Mouse (Mus musculus) liver, embryonic 13.5 days (tissue): ENCODE measurements around the gene Cd93. TPM values are rescaled to one million over a fixed set of nuclear protein-coding genes. Genes with fewer than 3 reads are reported as not detected.
A peak's percentile ranks its signal among the peaks of the same experiment; 100 is the strongest.

Source experiments
- ATAC-seq: fragments of 200-750 bp; cut with Nextera tagmentation; 2 replicates; pipeline ENCODE4 v1.8.0; 2017; ENCODE audit warnings: low read depth, mild to moderate bottlenecking, moderate number of reproducible peaks, moderate library complexity
- DNase-seq: peaks from one replicate; pipeline ENCODE4 v3.0.0; 2022
- H3K27ac ChIP-seq: fragments of 300-500 bp; sonication (generic); 2 replicates; pipeline ENCODE4 v1.5.1; 2015; ENCODE audit warnings: moderate library complexity, mild to moderate bottlenecking, inconsistent platforms
- H3K27me3 ChIP-seq: fragments of 300-500 bp; sonication (generic); 2 replicates; pipeline ENCODE4 v1.6.1; 2015; ENCODE audit warnings: mild to moderate bottlenecking, inconsistent platforms
- H3K36me3 ChIP-seq: fragments of 300-500 bp; sonication (generic); 2 replicates; pipeline ENCODE4 v1.6.1; 2015; ENCODE audit warnings: mild to moderate bottlenecking, inconsistent platforms
- H3K4me1 ChIP-seq: fragments of 300-500 bp; sonication (generic); replicated peaks from 2 replicates; pipeline ENCODE4 v1.6.1; 2015; ENCODE audit warnings: inconsistent platforms
- H3K4me2 ChIP-seq: fragments of 300-500 bp; sonication (generic); 2 replicates; pipeline ENCODE4 v1.6.1; 2015; ENCODE audit warnings: inconsistent platforms, mild to moderate bottlenecking, moderate library complexity
- H3K4me3 ChIP-seq: fragments of 300-500 bp; sonication (generic); replicated peaks from 2 replicates; pipeline ENCODE4 v1.5.1; 2015; ENCODE audit warnings: mild to moderate bottlenecking, inconsistent platforms
- H3K9ac ChIP-seq: fragments of 300-500 bp; sonication (generic); 2 replicates; pipeline ENCODE4 v1.6.1; 2015; ENCODE audit warnings: mild to moderate bottlenecking, inconsistent platforms
- H3K9me3 ChIP-seq: fragments of 300-500 bp; sonication (generic); replicated peaks from 2 replicates; pipeline ENCODE4 v1.6.1; 2016; ENCODE audit warnings: inconsistent platforms
- WGBS: fragments of 180-500 bp; shearing (Covaris S2); methylation state at CpG from one replicate; pipeline ENCODE4 v1.1.7; 2015; ENCODE audit not compliant: insufficient replicate concordance; 5-methylcytosine and 5-hydroxymethylcytosine counted together
- polyA plus RNA-seq: library from polyadenylated mRNA; unstranded; fragments of >200 nt; fragmentation: Nextera tagmentation; extraction: Ambion mirVana; gene quantifications from 2 replicates; pipeline ENCODE4 v1.2.1, GENCODE M21; 2015

The Cd93 gene
- polyA plus RNA-seq, 1 experiment from 2014 or later: 2.1 TPM

GRCm38 (mm10) chr2:148467921-148468440 is 24.6 kb upstream of the Cd93 start:
- Histone ChIP-seq H3K9ac (no peak overlapping the region), H3K27ac (no peak overlapping the region), H3K36me3 (no peaks in the 10 kb centered on the region), H3K4me2 (no peak overlapping the region), H3K9me3 (no peaks in the 10 kb centered on the region), H3K4me3 (no peak overlapping the region), H3K4me1 (no peaks in the 10 kb centered on the region), H3K27me3 (no peaks in the 10 kb centered on the region)
- DNase-seq: no peak
- no peak for ATAC-seq
- 43% methylated on average over 3 of the region's 3 CpGs for WGBS

- H3K9me3 ChIP-seq: no peaks in the 10 kb centered on the region
- no peak overlapping the region for H3K4me3 ChIP-seq
- no peaks in the 10 kb centered on the region for H3K36me3 ChIP-seq
- DNase-seq (no peak), ATAC-seq (no peak)
- no peak overlapping the region for H3K4me2 ChIP-seq
- no peaks in the 10 kb centered on the region for H3K27me3 ChIP-seq
- H3K27ac ChIP-seq: no peak overlapping the region
- no peak overlapping the region for H3K9ac ChIP-seq
- no peaks in the 10 kb centered on the region for H3K4me1 ChIP-seq
Observed at GRCm38 (mm10) chr2:148455341-148455740, 12.0 kb upstream of the Cd93 start.

- Histone ChIP-seq H3K27me3 (no peaks in the 10 kb centered on the region), H3K9me3 (no peaks in the 10 kb centered on the region), H3K4me3 (no peak overlapping the region), H3K9ac (no peak overlapping the region), H3K36me3 (no peaks in the 10 kb centered on the region), H3K4me1 (no peaks in the 10 kb centered on the region), H3K4me2 (no peak overlapping the region), H3K27ac (no peak overlapping the region)
- WGBS: 49% methylated on average over 4 of the region's 4 CpGs
- DNase-seq: no peak
- ATAC-seq: no peak
Observed at GRCm38 (mm10) chr2:148454014-148454542, 10.7 kb upstream of the Cd93 start.

GRCm38 (mm10) chr2:148453061-148453460 is 9.7 kb upstream of the Cd93 start:
- DNase-seq (no peak), ATAC-seq (no peak)
- no peak overlapping the region for H3K27ac ChIP-seq
- H3K27me3 ChIP-seq: no peaks in the 10 kb centered on the region
- no peaks in the 10 kb centered on the region for H3K4me1 ChIP-seq
- H3K36me3 ChIP-seq: no peaks in the 10 kb centered on the region
- H3K9me3 ChIP-seq: no peaks in the 10 kb centered on the region
- no peak overlapping the region for H3K4me2 ChIP-seq
- H3K4me3 ChIP-seq: no peak overlapping the region
- no peak overlapping the region for H3K9ac ChIP-seq
- 75% methylated on average over 3 of the region's 3 CpGs for WGBS

- H3K4me3 ChIP-seq: no peak overlapping the region
- no peak overlapping the region for H3K4me2 ChIP-seq
- no peak overlapping the region for H3K9ac ChIP-seq
- 50% methylated on average over 5 of the region's 5 CpGs for WGBS
- ATAC-seq (no peak), DNase-seq (no peak)
- no peaks in the 10 kb centered on the region for H3K27me3 ChIP-seq
- no peaks in the 10 kb centered on the region for H3K36me3 ChIP-seq
- no peaks in the 10 kb centered on the region for H3K4me1 ChIP-seq
- H3K9me3 ChIP-seq: no peaks in the 10 kb centered on the region
- no peak overlapping the region for H3K27ac ChIP-seq
Observed at GRCm38 (mm10) chr2:148451498-148451897, 8.1 kb upstream of the Cd93 start.

- no peaks in the 10 kb centered on the region for H3K4me1 ChIP-seq
- H3K9me3 ChIP-seq: no peaks in the 10 kb centered on the region
- H3K9ac ChIP-seq: no peak overlapping the region
- ATAC-seq: no peak
- no peak for DNase-seq
- H3K36me3 ChIP-seq: no peaks in the 10 kb centered on the region
- 56% methylated on average over 5 of the region's 5 CpGs for WGBS
- H3K4me2 ChIP-seq: no peak overlapping the region
- no peak overlapping the region for H3K4me3 ChIP-seq
- H3K27me3 ChIP-seq: no peaks in the 10 kb centered on the region
- no peak overlapping the region for H3K27ac ChIP-seq
Observed at GRCm38 (mm10) chr2:148450616-148451015, 7.3 kb upstream of the Cd93 start.

- 63% methylated on average over 1 of the region's 1 CpGs for WGBS
- Histone ChIP-seq H3K36me3 (no peaks in the 10 kb centered on the region), H3K27me3 (no peaks in the 10 kb centered on the region), H3K9ac (no peak overlapping the region), H3K9me3 (no peaks in the 10 kb centered on the region), H3K4me1 (no peaks in the 10 kb centered on the region), H3K27ac (no peak overlapping the region), H3K4me3 (no peak overlapping the region), H3K4me2 (no peak overlapping the region)
- ATAC-seq (no peak), DNase-seq (no peak)
Observed at GRCm38 (mm10) chr2:148449659-148450058, 6.3 kb upstream of the Cd93 start.

- ATAC-seq (no peak), DNase-seq (no peak)
- Histone ChIP-seq H3K27ac (no peak overlapping the region), H3K4me2 (no peak overlapping the region), H3K4me3 (no peak overlapping the region), H3K9ac (no peak overlapping the region), H3K9me3 (no peaks in the 10 kb centered on the region), H3K27me3 (no peaks in the 10 kb centered on the region), H3K36me3 (no peaks in the 10 kb centered on the region), H3K4me1 (peaks cover 3% of the 10 kb centered on the region; the same call in 1 of the 2 replicates)
- 66% methylated on average over 3 of the region's 3 CpGs for WGBS
Observed at GRCm38 (mm10) chr2:148446446-148446845, 3.1 kb upstream of the Cd93 start.

GRCm38 (mm10) chr2:148445616-148446015 is 2.3 kb upstream of the Cd93 start:
- Histone ChIP-seq H3K9me3 (no peaks in the 10 kb centered on the region), H3K27ac (no peak overlapping the region), H3K4me2 (no peak overlapping the region), H3K4me3 (no peak overlapping the region), H3K9ac (no peak overlapping the region), H3K4me1 (peaks cover 3% of the 10 kb centered on the region; the same call in 1 of the 2 replicates), H3K27me3 (no peaks in the 10 kb centered on the region), H3K36me3 (no peaks in the 10 kb centered on the region)
- ATAC-seq: no peak
- 62% methylated on average over 1 of the region's 1 CpGs for WGBS
- no peak for DNase-seq

GRCm38 (mm10) chr2:148444472-148444871 is 1.1 kb upstream of the Cd93 start:
- Histone ChIP-seq H3K27me3 (no peaks in the 10 kb centered on the region), H3K9ac (no peak overlapping the region), H3K4me2 (no peak overlapping the region), H3K4me1 (peaks cover 3% of the 10 kb centered on the region; the same call in 1 of the 2 replicates), H3K4me3 (no peak overlapping the region), H3K36me3 (no peaks in the 10 kb centered on the region), H3K27ac (no peak overlapping the region), H3K9me3 (no peaks in the 10 kb centered on the region)
- 28% methylated on average over 1 of the region's 1 CpGs for WGBS
- ATAC-seq (no peak), DNase-seq (no peak)

- ATAC-seq (no peak), DNase-seq (no peak)
- Histone ChIP-seq H3K4me2 (peak overlapping the region; percentile 32), H3K27me3 (no peaks in the 10 kb centered on the region), H3K4me1 (peaks cover 3% of the 10 kb centered on the region; the same call in 1 of the 2 replicates), H3K36me3 (no peaks in the 10 kb centered on the region), H3K9me3 (no peaks in the 10 kb centered on the region), H3K9ac (no peak overlapping the region), H3K27ac (peak overlapping the region; percentile 67; the same call in 1 of the 2 replicates), H3K4me3 (peak overlapping the region; percentile 37)
- 51% methylated on average over 4 of the region's 4 CpGs for WGBS
Observed at GRCm38 (mm10) chr2:148442710-148443109, 653 bp downstream of the Cd93 start.

- no peaks in the 10 kb centered on the region for H3K36me3 ChIP-seq
- peak overlapping the region; percentile 32 for H3K4me2 ChIP-seq
- H3K9ac ChIP-seq: no peak overlapping the region
- H3K4me1 ChIP-seq: peaks cover 3% of the 10 kb centered on the region; the same call in 1 of the 2 replicates
- WGBS: 54% methylated on average over 4 of the region's 4 CpGs
- no peaks in the 10 kb centered on the region for H3K9me3 ChIP-seq
- no peak overlapping the region for H3K27ac ChIP-seq
- peak overlapping the region; percentile 37 for H3K4me3 ChIP-seq
- DNase-seq (no peak), ATAC-seq (no peak)
- no peaks in the 10 kb centered on the region for H3K27me3 ChIP-seq
Observed at GRCm38 (mm10) chr2:148442172-148442571, 1.2 kb downstream of the Cd93 start.
